Mouse (Mus musculus) cerebellum, postnatal 36 days (tissue): Measurements from ENCODE around the gene Sema3f.

Source experiments
- DNase-seq, 2 experiments: peaks; one replicate each; pipeline ENCODE4 v3.0.0; 2021 to 2022; ENCODE audit warnings: mixed read lengths in 2 of 2

The Sema3f gene

GRCm38 (mm10) chr9:107659551-107659950 is 50.7 kb downstream of the Sema3f start:
- DNase-seq = peak in 1 of 2 experiments; percentile 36

- no peak for DNase-seq
Measured at GRCm38 (mm10) chr9:107658096-107658495, 52.2 kb downstream of the Sema3f start.

- DNase-seq = no peak
Measured at GRCm38 (mm10) chr9:107657144-107657543, 53.1 kb downstream of the Sema3f start.

GRCm38 (mm10) chr9:107654585-107654984 is 55.7 kb downstream of the Sema3f start:
- no peak for DNase-seq

GRCm38 (mm10) chr9:107653474-107653873 is 56.8 kb downstream of the Sema3f start:
- DNase-seq = no peak

DNA sequence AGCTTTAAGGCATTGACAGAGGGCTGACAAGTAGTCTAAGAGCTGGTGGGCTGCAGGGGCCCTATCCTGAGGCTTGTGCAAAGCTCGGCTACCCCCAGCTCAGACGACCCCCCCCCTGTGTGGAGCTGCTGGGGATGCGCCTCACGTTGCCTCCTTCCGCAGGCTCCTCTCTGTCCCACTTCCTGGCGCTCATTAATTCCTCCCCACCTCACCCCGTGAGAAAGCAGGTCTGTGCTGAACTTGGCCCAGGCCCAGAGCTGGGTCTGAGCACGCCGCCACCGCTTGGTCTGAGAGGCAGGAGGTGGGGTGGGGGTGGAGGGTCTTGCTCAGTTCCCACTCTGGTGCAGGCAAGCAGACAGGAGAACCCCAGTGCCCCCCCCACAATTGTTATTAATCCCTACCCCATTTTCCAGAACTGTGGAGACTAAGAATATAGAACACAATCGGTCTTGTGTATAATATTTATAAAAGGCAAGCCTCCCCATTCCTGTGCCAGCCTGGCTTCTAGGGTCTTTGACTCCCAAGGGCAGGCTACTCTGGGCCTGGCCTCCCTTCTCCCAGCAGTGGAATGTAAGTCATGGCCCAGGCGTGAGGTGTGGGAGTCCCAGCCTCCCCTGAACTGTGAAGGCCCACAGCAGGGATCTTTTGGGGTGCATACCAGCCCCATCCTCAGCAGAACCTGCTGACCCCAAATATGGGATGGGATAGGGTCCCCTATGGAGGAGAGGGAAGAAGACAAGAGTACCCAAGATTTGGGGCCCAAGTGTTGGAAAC is 59.4 kb downstream of the Sema3f start:
- DNase-seq = no peak

- DNase-seq = no peak
Measured at GRCm38 (mm10) chr9:107650225-107650624, 60.0 kb downstream of the Sema3f start.

- DNase-seq = no peak
Measured at GRCm38 (mm10) chr9:107648767-107649166, 61.5 kb downstream of the Sema3f start.

DNA sequence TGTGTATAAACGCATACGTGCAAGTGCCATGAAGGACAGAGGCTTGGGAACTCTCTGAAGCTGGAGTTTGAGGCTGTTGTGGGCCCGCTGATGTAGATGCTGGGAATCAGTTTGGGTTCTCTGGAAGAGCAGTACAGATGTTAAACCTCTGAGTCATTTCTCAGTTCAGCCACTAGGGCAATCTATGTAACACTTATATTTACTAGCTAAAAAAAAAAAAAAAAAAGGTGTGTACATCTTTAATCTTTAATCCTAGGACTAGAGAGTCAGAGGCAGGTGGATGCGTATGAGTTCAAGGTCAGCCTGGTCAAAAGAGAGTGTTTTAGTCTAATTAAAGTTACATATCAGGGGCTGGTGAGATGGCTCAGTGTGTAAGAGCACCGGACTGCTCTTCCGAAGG is 63.3 kb downstream of the Sema3f start:
- no peak for DNase-seq

- DNase-seq = peak; percentile 81 to 82
Measured at GRCm38 (mm10) chr9:107645577-107645976, 64.7 kb downstream of the Sema3f start.

DNA sequence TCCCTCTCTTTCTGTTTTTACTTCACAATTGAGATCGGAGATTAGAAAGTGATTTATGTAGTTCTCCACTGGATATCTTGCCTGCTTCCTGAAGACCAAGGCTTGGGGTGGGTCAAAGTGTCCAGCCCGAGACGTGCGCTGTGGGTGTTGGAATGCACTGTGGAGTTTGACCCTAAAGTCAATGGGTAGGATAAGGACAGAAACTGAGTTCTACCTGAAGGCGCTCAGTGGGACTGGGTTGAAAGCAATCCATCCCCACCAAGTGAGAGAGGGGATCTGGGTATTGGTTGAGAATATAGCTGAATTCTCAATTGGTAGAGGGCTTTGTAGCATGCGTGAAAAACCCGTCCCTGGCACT is 65.1 kb downstream of the Sema3f start:
- no peak for DNase-seq

DNA sequence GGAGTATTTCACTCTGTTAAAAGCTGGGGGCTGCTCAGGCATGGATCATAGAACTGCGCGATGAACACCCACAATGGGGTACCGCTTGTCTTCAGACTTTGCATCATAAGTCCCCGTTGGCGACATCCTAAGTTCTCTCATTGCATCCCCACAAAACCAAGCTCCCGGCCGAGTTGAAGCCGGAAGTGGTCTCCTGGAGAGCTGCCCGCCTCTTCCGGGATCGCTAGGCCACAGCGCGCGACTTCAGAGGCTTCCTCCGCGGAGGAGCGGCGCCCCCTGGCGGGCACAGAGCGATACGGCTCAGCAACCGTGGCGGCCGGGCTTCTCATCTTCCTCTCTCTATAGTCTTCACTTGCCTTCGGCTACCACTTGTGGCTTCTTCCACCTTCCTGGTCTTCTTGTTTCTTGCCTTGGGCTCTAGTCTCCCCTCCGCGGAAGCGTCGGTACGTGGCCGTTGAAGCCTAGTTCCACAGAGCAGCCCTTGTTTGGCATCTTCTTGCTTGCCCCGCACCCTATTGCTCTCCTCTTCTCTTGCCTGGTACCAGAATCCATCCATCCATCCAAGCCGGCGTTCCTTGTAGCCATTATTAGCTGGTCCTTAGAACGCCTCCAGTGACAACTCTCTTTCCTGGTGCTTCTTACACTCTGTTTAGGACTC is 65.7 kb downstream of the Sema3f start:
- peak; percentile 93 to 95 for DNase-seq

GRCm38 (mm10) chr9:107643544-107644214 is 66.6 kb downstream of the Sema3f start:
- no peak for DNase-seq

GRCm38 (mm10) chr9:107641666-107642065 is 68.6 kb downstream of the Sema3f start:
- DNase-seq = no peak

- DNase-seq = no peak
Measured at GRCm38 (mm10) chr9:107640257-107640772, 70.0 kb downstream of the Sema3f start.

DNA sequence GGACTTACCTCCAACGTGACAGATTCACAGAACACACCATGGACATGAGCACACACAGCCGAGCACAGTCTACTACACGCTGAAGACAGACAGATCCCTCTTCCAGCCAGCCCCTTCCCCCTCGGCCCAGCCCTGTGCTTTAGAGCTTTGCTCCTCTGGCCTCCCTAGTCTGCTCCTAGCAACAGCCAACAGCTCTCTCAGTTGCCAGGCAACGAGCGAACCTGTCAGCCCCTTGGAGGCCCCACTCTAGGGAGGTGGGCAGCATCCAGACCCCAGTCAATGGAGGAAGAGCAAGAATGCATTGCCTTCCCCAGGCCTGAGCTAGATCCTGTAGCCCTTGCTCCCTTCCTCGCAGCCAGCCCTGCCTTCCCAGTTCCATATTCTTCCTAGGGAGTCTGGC is 73.2 kb downstream of the Sema3f start:
- no peak for DNase-seq

DNA sequence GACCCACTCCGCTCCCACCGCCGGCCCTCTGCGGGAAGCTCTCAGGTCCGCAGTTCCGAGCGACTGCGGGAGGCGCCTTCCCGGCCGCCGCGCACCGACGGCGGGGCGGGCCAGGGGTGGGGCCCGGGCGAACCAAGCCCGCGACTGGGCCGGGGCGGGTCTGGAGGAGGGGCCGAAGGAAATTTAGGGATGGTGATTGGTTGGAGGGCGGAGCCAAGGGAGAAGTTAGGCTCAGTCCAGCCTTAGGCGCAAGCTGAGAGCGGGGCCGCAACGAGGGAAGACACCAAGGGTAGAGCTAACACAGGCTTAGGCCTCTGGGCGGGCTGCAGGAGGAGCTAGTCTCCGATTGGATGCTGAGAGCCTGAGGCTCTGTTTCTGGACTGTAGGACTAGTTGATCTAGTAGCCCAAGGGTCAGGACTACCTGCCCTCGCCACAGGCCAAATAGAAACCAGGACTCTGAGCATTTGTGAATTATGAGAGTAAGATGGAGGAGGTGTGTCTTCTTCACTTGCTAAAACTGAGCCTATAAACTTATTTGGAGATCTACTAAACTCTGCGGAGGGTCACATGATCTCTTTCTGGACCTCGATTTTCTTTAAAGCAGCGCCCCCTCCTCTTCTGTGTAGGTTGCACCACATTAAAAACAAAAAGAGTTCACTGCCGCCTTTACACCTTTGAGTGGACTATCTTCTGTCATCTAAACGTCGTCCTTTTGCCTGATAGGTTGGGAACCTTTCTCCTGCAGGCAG is 74.8 kb downstream of the Sema3f start, which contains the start of gene Gnai2:
TSS of gene Gnai2 (minus strand) at position 89 of the 750 bp plus-strand sequence.
- DNase-seq = peak; percentile 89 to 93

GRCm38 (mm10) chr9:107634406-107635278 is 75.6 kb downstream of the Sema3f start:
- no peak for DNase-seq

- peak; percentile 45 to 46 for DNase-seq
Measured at GRCm38 (mm10) chr9:107633661-107634405, 76.4 kb downstream of the Sema3f start.

DNA sequence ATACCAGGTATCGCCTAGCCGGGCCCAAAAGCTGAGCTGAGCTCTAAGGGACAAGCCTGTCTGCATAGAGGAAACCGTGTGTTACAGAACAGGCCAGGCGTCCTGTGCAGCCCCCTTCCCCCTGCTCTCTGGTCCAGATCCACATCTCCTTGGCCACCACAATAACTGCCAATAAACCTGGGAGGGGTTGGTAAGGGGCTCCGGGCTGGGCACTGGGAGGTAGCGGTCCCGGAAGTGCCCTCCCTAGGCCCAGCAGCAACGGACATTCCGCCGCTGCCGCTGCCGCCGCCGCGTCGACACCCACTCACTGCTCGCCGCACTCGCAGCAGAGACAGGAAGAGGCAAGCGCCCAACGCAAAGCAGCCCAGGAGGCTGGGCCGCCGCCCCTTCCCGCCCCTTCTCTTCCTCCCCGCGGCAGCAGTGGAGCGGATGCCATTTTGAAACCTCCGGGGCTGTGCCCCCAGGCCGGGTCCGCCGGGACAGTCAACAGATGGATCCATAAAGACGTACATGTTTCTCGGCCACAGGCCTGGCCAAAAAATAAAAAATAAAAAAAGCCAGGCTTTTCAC is 77.1 kb downstream of the Sema3f start:
- peak; percentile 39 to 51 for DNase-seq

- no peak for DNase-seq
Measured at GRCm38 (mm10) chr9:107632478-107632877, 77.8 kb downstream of the Sema3f start.
